Mouse (Mus musculus) G1E-ER4 (cell line): Measurements from ENCODE around the gene Pmvk. TPM values are rescaled to one million over a fixed set of nuclear protein-coding genes. Genes with fewer than 3 reads are reported as not detected.

ENCODE experiments used
- GATA1 ChIP-seq: IDR thresholded peaks from one replicate; pipeline ENCODE4 v1.8.0; 2012; ENCODE audit warnings: low read length, inconsistent platforms
- polyA plus RNA-seq: library from polyadenylated mRNA; stranded (reverse); fragments of >175 nt; gene quantifications from 2 replicates; pipeline ENCODE4 v1.2.3, GENCODE M21; 2012

The Pmvk gene
- polyA plus RNA-seq, 1 experiment = 11.6 TPM

GRCm38 (mm10) chr3:89421810-89422473 lies 32.4 kb upstream of the Pmvk start:
- TF ChIP-seq GATA1 = no peak

GRCm38 (mm10) chr3:89422556-89423205 lies 31.7 kb upstream of the Pmvk start:
- no peak for TF ChIP-seq GATA1

- TF ChIP-seq GATA1 = no peak
Observed at GRCm38 (mm10) chr3:89424416-89425140, 29.8 kb upstream of the Pmvk start.

- no peak for TF ChIP-seq GATA1
Observed at GRCm38 (mm10) chr3:89425141-89425525, 29.2 kb upstream of the Pmvk start.

GRCm38 (mm10) chr3:89425876-89426275 lies 28.5 kb upstream of the Pmvk start:
- TF ChIP-seq GATA1 = no peak

- no peak for TF ChIP-seq GATA1
Observed at GRCm38 (mm10) chr3:89430171-89431159, 23.9 kb upstream of the Pmvk start, which contains the start of gene Pygo2. TSS of gene Pygo2 (plus strand) at chr3:89430214.

- TF ChIP-seq GATA1 = no peak
Observed at GRCm38 (mm10) chr3:89432606-89433005, 21.7 kb upstream of the Pmvk start.

GRCm38 (mm10) chr3:89434532-89434931 lies 19.8 kb upstream of the Pmvk start:
- TF ChIP-seq GATA1 = no peak

GRCm38 (mm10) chr3:89435041-89435440 lies 19.3 kb upstream of the Pmvk start:
- TF ChIP-seq GATA1 = no peak

- no peak for TF ChIP-seq GATA1
Observed at GRCm38 (mm10) chr3:89436176-89437113, 17.9 kb upstream of the Pmvk start, which contains the start of gene Pbxip1. TSS of gene Pbxip1 (plus strand) at chr3:89436706.

- TF ChIP-seq GATA1 = no peak
Observed at GRCm38 (mm10) chr3:89437269-89437668, 17.1 kb upstream of the Pmvk start.

- TF ChIP-seq GATA1 = no peak
Observed at GRCm38 (mm10) chr3:89440691-89441090, 13.7 kb upstream of the Pmvk start.

GRCm38 (mm10) chr3:89448720-89449537 lies 5.4 kb upstream of the Pmvk start:
- no peak for TF ChIP-seq GATA1

GRCm38 (mm10) chr3:89449541-89449940 lies 4.8 kb upstream of the Pmvk start:
- no peak for TF ChIP-seq GATA1
